Mouse (Mus musculus): Measurements from ENCODE around the gene Hoxb2.

Hoxb2 gene

GRCm38 (mm10) chr11:96351312-96351711 is 987 bp downstream of the Hoxb2 start:
- ATAC-seq (ENCODE audit: low TSS enrichment), result no peak

DNA sequence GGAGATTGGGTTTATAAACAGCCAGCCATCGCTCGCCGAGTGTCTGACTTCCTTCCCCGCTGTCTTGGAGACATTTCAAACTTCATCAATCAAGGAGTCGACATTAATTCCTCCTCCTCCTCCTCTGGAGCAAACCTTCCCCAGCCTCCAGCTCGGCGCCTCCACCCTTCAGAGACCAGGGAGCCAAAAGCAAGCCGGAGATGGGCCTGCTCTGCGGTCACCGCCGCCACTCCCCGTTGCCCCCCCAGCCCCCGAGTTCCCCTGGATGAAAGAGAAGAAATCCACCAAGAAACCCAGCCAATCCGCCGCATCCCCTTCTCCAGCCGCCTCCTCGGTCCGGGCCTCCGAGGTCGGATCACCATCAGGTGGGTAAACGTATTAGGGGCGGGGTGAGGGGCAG is 1.5 kb downstream of the Hoxb2 start:
- ATAC-seq (ENCODE audit: low TSS enrichment), result no peak

DNA sequence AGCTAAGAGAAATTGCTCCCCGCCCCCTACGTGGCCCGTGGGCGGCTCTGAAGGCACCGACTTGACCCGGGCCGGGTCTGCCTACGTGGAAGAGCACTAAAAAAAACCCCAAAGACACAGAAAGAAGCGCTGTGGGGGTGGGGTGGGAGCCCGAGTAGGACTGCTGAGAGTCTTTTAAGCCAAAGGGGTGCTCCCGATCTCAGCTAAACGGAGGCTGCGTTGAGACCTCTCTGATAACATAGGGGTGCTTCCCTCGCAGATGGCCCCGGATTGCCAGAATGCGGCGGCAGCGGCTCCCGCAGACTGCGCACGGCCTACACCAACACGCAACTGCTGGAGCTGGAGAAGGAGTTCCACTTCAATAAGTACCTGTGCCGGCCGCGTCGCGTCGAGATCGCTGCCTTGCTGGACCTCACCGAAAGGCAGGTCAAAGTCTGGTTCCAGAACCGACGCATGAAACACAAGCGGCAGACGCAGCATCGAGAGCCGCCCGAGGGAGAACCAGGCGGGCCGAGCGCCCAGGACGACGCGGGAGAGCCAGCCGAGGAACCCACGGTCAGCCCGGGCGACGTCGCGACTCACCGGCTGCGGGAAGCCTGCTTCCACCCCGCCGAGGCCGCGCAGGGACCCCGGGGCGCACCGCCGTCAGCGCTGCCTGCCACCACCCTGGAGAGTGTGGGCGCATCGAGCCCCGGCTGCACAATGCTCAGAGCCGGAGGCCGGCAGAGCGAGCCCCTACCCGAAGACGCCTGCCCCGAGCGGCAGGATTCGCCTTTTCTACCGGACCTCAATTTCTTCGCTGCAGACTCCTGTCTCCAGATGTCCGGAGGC is 2.6 kb downstream of the Hoxb2 start:
- no peak for ATAC-seq (ENCODE audit: low TSS enrichment)

DNA sequence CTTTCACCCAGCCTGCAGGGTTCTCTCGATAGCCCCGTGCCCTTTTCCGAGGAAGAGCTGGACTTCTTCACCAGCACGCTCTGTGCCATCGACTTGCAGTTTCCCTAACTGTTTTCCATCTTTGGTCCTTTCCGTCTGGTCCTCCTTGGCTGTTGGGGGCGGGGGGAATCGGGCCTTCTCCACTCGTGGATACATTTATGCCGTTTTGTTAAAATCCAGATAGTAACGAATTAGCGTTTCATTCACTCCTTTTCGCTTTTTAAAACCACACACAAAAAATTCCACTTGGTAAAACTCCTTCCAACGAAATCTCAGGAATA is 3.2 kb downstream of the Hoxb2 start:
- ATAC-seq (ENCODE audit: low TSS enrichment), result no peak

DNA sequence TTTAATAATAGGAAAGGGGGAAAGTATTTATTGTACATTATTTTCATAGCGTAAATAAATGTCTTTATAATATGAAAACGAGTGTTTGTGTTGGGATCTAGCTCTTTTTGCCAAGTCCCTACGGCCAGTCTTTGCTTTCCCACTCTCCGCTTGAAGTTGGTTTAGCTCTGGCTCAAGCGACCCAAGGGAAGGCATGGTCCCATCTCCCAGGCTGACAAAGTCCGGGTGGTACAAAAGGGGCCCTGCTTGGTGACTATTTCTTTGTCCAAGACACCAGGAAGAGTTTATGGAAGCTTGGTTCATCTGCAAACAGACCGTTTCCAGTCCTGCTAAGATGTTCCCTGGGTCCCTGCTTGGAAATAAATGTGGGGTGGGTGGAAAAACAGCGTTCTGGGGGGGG is 3.6 kb downstream of the Hoxb2 start:
- no peak for ATAC-seq (ENCODE audit: low TSS enrichment)

DNA sequence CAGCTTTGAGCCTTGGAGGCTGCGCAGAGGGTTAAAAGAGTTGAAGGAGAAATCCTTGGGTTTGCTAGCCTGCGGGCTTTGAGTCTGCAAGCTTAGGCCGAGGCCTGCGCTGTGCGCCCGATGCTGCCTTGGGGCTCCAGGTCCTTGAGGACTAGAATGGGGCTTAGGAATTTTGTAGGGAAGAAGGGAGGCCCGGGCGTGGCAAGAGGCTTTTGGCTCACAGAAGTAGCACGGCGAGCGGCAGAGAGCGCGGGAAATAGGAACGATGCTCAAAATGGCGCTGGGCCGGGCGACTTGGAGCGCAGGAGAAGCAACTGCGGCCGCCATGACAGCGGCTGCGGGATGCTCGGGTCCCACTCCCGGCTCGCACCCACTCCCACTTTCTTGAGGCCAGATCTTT is 4.1 kb downstream of the Hoxb2 start:
- ATAC-seq (ENCODE audit: low TSS enrichment), result no peak

DNA sequence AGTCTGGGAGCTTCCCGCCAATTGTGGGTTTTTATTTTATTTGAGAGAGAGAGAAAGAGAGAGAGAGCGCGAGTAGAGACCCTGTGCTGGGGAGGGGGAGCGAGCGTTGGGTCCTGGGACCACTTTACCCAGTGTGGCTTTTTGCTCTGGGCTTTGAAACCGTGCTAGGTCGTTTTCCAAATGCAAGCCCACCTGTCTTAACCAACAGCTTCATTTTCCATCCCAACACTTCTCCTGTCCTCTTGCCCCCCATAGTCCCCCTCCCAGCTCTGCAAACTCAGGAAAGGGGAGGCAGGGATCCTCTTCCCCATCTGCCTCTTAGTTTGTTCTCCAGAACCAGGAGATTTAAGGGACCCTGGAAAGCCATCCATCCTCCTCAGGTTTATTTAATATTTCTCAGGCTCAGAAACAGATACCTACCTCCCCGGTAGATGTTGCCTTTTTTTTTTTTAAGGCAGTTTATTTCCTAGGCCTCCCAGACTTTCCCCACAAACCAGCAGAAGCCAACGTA is 4.5 kb downstream of the Hoxb2 start:
- no peak for ATAC-seq (ENCODE audit: low TSS enrichment)

- ATAC-seq (ENCODE audit: low TSS enrichment), result no peak
Observed at GRCm38 (mm10) chr11:96363807-96364206, 13.5 kb downstream of the Hoxb2 start.

DNA sequence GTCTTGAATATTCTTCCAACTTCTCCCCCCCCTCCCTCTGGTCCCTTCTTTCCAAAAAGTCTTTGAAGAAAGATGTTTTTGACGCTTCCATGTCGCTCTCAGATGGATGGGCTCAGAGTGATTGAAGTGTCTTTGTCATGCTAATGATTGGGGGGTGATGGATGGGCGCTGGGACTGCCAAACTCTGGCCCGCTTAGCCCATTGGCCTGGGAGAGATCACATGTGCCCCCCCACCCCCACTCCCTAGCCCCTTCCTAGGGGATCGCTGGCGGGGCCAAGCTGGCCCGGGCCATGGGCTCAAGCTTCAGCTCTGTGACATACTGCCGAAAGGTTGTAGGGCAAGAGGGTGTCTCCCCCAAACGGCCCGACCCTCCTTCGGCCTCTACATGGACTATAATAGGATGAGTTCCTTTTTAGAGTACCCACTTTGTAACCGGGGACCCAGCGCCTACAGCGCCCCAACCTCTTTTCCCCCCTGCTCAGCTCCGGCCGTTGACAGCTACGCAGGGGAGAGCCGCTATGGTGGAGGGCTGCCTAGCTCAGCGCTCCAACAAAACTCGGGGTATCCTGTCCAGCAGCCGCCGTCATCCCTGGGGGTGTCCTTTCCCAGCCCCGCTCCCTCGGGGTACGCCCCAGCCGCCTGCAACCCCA is 15.2 kb downstream of the Hoxb2 start, which contains the start of gene Hoxb1:
Gene Hoxb1, plus strand, starts transcription at position 312 of the 651 bp plus-strand sequence.
- ATAC-seq (ENCODE audit: low TSS enrichment), result no peak

GRCm38 (mm10) chr11:96366092-96367041 is 16.0 kb downstream of the Hoxb2 start:
- no peak for ATAC-seq (ENCODE audit: low TSS enrichment)

DNA sequence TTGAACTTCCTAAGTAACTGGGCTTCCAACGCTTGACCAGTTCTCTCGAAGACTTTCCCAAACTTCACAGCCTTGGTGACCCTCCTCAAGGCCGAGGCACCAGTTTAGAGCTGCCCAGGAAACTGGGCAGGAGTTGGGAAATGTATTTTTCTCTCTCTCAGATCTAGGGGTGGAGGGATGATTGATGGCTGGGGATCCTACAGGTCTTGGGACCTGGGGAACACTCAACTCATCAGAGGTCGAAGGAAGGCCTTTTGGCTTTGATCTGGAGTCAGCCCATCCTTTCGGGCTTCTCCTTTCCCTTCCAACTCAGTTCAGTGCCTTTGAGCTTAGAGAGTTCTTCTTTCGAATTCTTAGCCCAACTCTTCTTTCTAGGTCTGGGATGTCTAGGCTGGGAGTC is 16.8 kb downstream of the Hoxb2 start:
- no peak for ATAC-seq (ENCODE audit: low TSS enrichment)

GRCm38 (mm10) chr11:96368686-96369085 is 18.4 kb downstream of the Hoxb2 start:
- no peak for ATAC-seq (ENCODE audit: low TSS enrichment)

DNA sequence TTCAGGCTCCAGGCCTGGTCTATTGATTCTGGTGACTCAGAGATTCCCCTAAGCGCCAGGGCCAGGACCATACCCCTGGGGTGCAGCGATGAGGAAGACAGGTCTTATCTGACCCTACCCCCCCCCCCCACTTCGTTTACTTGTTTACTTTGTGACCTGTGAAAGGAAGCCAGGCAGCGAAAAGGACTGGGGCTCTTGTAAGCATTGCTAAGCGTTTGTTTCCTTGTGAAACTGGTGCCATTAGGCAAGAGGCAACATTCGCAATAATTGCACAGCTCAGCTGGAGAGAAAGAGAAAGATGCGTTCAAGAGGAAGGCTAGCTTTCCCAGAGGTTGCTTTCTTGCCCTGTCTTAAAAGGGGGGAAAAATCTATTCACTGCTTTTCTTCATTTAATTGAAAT is 18.8 kb downstream of the Hoxb2 start:
- ATAC-seq (ENCODE audit: low TSS enrichment), result no peak

GRCm38 (mm10) chr11:96371726-96372125 is 21.4 kb downstream of the Hoxb2 start:
- ATAC-seq (ENCODE audit: low TSS enrichment), result no peak

- no peak for ATAC-seq (ENCODE audit: low TSS enrichment)
Observed at GRCm38 (mm10) chr11:96372519-96372918, 22.2 kb downstream of the Hoxb2 start.

DNA sequence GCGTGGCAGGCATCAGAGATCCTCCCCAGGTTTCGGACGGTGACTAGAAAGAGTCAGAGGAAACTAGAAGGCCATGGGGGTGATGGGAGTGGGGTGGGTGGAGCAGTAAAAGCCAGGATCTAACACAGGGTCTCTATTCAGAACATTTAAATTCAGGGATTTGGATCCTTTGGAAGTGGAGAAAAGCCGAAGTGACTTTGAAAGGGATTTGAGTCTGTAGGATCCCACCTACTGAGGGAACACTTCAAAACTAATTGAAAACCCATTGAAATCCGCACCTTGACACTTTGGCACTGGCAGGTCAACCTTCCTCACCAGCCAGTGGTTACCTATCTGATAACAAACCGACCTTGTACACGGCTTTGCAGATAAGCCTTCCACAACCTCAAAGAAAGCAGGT is 24.5 kb downstream of the Hoxb2 start:
- no peak for ATAC-seq (ENCODE audit: low TSS enrichment)

- no peak for ATAC-seq (ENCODE audit: low TSS enrichment)
Observed at GRCm38 (mm10) chr11:96383381-96383780, 33.1 kb downstream of the Hoxb2 start.

GRCm38 (mm10) chr11:96387635-96388034 is 37.3 kb downstream of the Hoxb2 start:
- ATAC-seq (ENCODE audit: low TSS enrichment), result no peak

GRCm38 (mm10) chr11:96396772-96397626 is 46.7 kb downstream of the Hoxb2 start:
- ATAC-seq (ENCODE audit: low TSS enrichment), result no peak

DNA sequence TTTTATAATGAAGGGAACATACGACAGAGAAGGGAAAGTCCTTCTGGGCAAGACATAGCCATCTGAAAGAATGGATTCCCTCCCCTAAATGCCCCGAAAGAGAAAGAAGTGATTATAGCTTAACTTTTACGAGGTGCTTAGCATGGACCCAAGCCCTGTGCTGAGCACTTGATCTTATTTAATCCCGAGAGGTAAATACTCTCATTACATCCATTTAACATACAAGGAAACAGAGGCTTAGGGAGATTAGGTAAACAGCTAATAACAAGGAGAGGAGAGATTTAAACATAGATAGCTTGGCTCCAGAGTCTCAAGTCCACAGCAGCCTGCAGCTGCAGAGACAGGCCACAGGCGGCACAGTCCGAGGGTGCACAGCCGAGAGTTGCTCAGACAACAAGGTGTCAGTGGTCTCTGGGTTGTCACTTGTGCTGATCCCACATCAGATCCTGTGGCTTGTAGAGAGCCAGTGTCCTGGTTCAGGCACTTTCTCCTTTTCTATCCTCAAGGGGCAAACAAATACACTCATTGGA is 47.5 kb downstream of the Hoxb2 start:
- no peak for ATAC-seq (ENCODE audit: low TSS enrichment)

GRCm38 (mm10) chr11:96399923-96400322 is 49.6 kb downstream of the Hoxb2 start:
- no peak for ATAC-seq (ENCODE audit: low TSS enrichment)
